Mouse (Mus musculus): Measurements from ENCODE around the gene Dbn1.

DNA sequence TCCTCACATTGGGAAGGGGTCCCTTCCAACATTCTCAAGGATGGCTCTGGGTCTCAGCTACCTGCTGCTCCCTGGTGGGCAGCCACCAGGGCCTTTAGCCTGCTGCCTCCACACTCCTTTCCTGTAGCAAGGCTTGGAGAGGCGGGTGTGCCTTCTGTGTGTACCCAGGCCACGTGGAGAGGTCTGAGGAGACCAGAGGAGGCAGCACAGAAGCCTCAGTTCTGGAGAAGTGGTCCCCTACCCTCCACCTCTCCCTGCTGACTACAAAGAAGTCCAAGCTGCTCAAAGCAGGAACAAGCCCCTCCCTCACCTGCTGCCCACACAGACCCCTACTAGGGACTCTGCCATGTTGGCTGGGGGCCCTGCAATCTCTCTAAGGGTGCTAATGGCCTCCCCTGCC, 6.3 kb upstream of the Dbn1 start:
- TF ChIP-seq CTCF (IDR thresholded peaks at IDR 0.05; ENCODE audit: borderline replicate concordance, extremely low read depth, insufficient read depth, insufficient read length) = no peak
- TF ChIP-seq POLR2A (IDR thresholded peaks at IDR 0.05; ENCODE audit: borderline replicate concordance, extremely low read depth, insufficient read depth, insufficient read length, poor library complexity, severe bottlenecking) = no peak

Data from brain, embryonic 14.5 days (tissue).